Mouse (Mus musculus): Measurements from ENCODE around the gene Gm49486.
A peak's percentile ranks its signal among the peaks of the same experiment; 100 is the strongest.
"Not testable (repeated sequence)": the region's sequence is repeated elsewhere in the genome, so short reads cannot be mapped to it uniquely, and the experiment has no call there.

Gene Gm49486

GRCm38 (mm10) chr15:79223641-79224040, 5.5 kb upstream of the Gm49486 start:
- no peak for DNase-seq (ENCODE audit: inconsistent age in 2 of 2, low spot score in 1 of 2)

- peak; percentile 91 to 98 for DNase-seq (ENCODE audit: inconsistent age in 2 of 2, low spot score in 1 of 2)
Measured at GRCm38 (mm10) chr15:79224685-79225084, 4.5 kb upstream of the Gm49486 start.

- not testable (repeated sequence) for DNase-seq (ENCODE audit: inconsistent age in 2 of 2, low spot score in 1 of 2)
Measured at GRCm38 (mm10) chr15:79225780-79226179, 3.4 kb upstream of the Gm49486 start.

GRCm38 (mm10) chr15:79235268-79235667, 6.1 kb downstream of the Gm49486 start:
- DNase-seq (ENCODE audit: inconsistent age in 2 of 2, low spot score in 1 of 2), result no peak

- no peak for DNase-seq (ENCODE audit: inconsistent age in 2 of 2, low spot score in 1 of 2)
Measured at GRCm38 (mm10) chr15:79238036-79238435, 8.8 kb downstream of the Gm49486 start.

- no peak for DNase-seq (ENCODE audit: inconsistent age in 2 of 2, low spot score in 1 of 2)
Measured at GRCm38 (mm10) chr15:79242574-79243233, 13.5 kb downstream of the Gm49486 start.

- peak; percentile 94 to 98 for DNase-seq (ENCODE audit: inconsistent age in 2 of 2, low spot score in 1 of 2)
Measured at GRCm38 (mm10) chr15:79243234-79244042, 14.2 kb downstream of the Gm49486 start.

GRCm38 (mm10) chr15:79244071-79244893, 15.1 kb downstream of the Gm49486 start:
- DNase-seq (ENCODE audit: inconsistent age in 2 of 2, low spot score in 1 of 2), result peak; percentile 59 to 91

GRCm38 (mm10) chr15:79245321-79245720, 16.1 kb downstream of the Gm49486 start:
- DNase-seq (ENCODE audit: inconsistent age in 2 of 2, low spot score in 1 of 2), result no peak

- peak in 1 of 2 experiments; percentile 49 for DNase-seq (ENCODE audit: inconsistent age in 2 of 2, low spot score in 1 of 2)
Measured at GRCm38 (mm10) chr15:79250236-79250635, 21.0 kb downstream of the Gm49486 start.

GRCm38 (mm10) chr15:79251168-79251567, 22.0 kb downstream of the Gm49486 start:
- DNase-seq (ENCODE audit: inconsistent age in 2 of 2, low spot score in 1 of 2), result no peak

- DNase-seq (ENCODE audit: inconsistent age in 2 of 2, low spot score in 1 of 2), result peak in 1 of 2 experiments; percentile 59
Measured at GRCm38 (mm10) chr15:79251781-79252491, 22.7 kb downstream of the Gm49486 start.

GRCm38 (mm10) chr15:79252580-79252979, 23.4 kb downstream of the Gm49486 start:
- no peak for DNase-seq (ENCODE audit: inconsistent age in 2 of 2, low spot score in 1 of 2)

GRCm38 (mm10) chr15:79254661-79255060, 25.5 kb downstream of the Gm49486 start, which contains the start of gene Slc16a8:
Slc16a8 (minus strand) TSS chr15:79254761.
- no peak for DNase-seq (ENCODE audit: inconsistent age in 2 of 2, low spot score in 1 of 2)

GRCm38 (mm10) chr15:79258521-79258920, 29.3 kb downstream of the Gm49486 start:
- DNase-seq (ENCODE audit: inconsistent age in 2 of 2, low spot score in 1 of 2), result no peak

GRCm38 (mm10) chr15:79261095-79261725, 32.0 kb downstream of the Gm49486 start:
- peak; percentile 24 to 72 for DNase-seq (ENCODE audit: inconsistent age in 2 of 2, low spot score in 1 of 2)

- no peak for DNase-seq (ENCODE audit: inconsistent age in 2 of 2, low spot score in 1 of 2)
Measured at GRCm38 (mm10) chr15:79261757-79262156, 32.6 kb downstream of the Gm49486 start.

GRCm38 (mm10) chr15:79262375-79262774, 33.2 kb downstream of the Gm49486 start:
- DNase-seq (ENCODE audit: inconsistent age in 2 of 2, low spot score in 1 of 2), result peak in 1 of 2 experiments; percentile 60

GRCm38 (mm10) chr15:79262786-79263309, 33.7 kb downstream of the Gm49486 start:
- DNase-seq (ENCODE audit: inconsistent age in 2 of 2, low spot score in 1 of 2), result no peak

GRCm38 (mm10) chr15:79263726-79264125, 34.5 kb downstream of the Gm49486 start:
- DNase-seq (ENCODE audit: inconsistent age in 2 of 2, low spot score in 1 of 2), result no peak

Data from adrenal gland, adult (tissue).